Mouse (Mus musculus) lung, postnatal 0 days (tissue): ENCODE results near the gene Maco1. TPM values are rescaled to one million over a fixed set of nuclear protein-coding genes. Genes with fewer than 3 reads are reported as not detected.

Experiments used
- ATAC-seq: fragments of 200-750 bp; cut with Nextera tagmentation; 2 replicates; pipeline ENCODE4 v1.8.0; 2017; ENCODE audit warnings: moderate library complexity
- DNase-seq: peaks from one replicate; pipeline ENCODE4 v3.0.0-alpha.2; 2016; ENCODE audit warnings: low spot score
- H3K27ac ChIP-seq: fragments of 300-500 bp; sonication (generic); 2 replicates; pipeline ENCODE4 v1.5.1; 2014; ENCODE audit warnings: antibody characterized with exemption, mild to moderate bottlenecking, low read length, mixed read lengths
- H3K27me3 ChIP-seq: fragments of 300-500 bp; sonication (generic); replicated peaks from 2 replicates; pipeline ENCODE4 v1.6.1; 2014; ENCODE audit warnings: low read length, mixed read lengths; ENCODE audit not compliant: insufficient read depth
- H3K36me3 ChIP-seq: fragments of 300-500 bp; sonication (generic); 2 replicates; pipeline ENCODE4 v1.6.1; 2014; ENCODE audit warnings: low read length, mixed read lengths; ENCODE audit not compliant: insufficient read depth
- H3K4me1 ChIP-seq: fragments of 300-500 bp; sonication (generic); 2 replicates; pipeline ENCODE4 v1.6.1; 2014; ENCODE audit warnings: antibody characterized with exemption, low read depth, low read length, mixed read lengths; ENCODE audit not compliant: insufficient read depth
- H3K4me2 ChIP-seq: fragments of 300-500 bp; sonication (generic); replicated peaks from 2 replicates; pipeline ENCODE4 v1.6.1; 2014; ENCODE audit warnings: low read depth, mild to moderate bottlenecking, low read length, moderate library complexity, mixed read lengths
- H3K4me3 ChIP-seq: fragments of 300-500 bp; sonication (generic); 2 replicates; pipeline ENCODE4 v1.5.1; 2014; ENCODE audit warnings: low read depth, low read length
- H3K9ac ChIP-seq: fragments of 300-500 bp; sonication (generic); replicated peaks from 2 replicates; pipeline ENCODE4 v1.6.1; 2014; ENCODE audit warnings: low read depth, mild to moderate bottlenecking
- H3K9me3 ChIP-seq: fragments of 300-500 bp; sonication (generic); 2 replicates; pipeline ENCODE4 v1.6.1; 2016; ENCODE audit warnings: low read length, mixed read lengths
- CTCF ChIP-seq: IDR thresholded peaks from 2 replicates; pipeline ENCODE4 v1.5.1; 2016; ENCODE audit warnings: antibody characterized with exemption, mild to moderate bottlenecking
- EP300 ChIP-seq: IDR thresholded peaks from 2 replicates; pipeline ENCODE4 v1.6.1; 2016; ENCODE audit warnings: antibody characterized with exemption, mild to moderate bottlenecking, control low read depth
- WGBS: fragments of 180-500 bp; shearing (Covaris S2); extraction: QIAGEN DNeasy Blood & Tissue Kit; methylation state at CpG from one replicate; pipeline ENCODE4 v1.1.7; 2014; 5-methylcytosine and 5-hydroxymethylcytosine counted together
- polyA plus RNA-seq: library from polyadenylated mRNA; unstranded; fragments of >200 nt; fragmentation: Nextera tagmentation; extraction: Ambion mirVana; gene quantifications from 2 replicates; pipeline ENCODE4 v1.2.1, GENCODE M21; 2015

Gene Maco1
- polyA plus RNA-seq, 1 experiment from 2014 or later, result 33.1 TPM

- no peak for ATAC-seq
- H3K4me1 ChIP-seq, result no peaks in the 10 kb centered on the region
- H3K9ac ChIP-seq, result no peak overlapping the region
- no peak overlapping the region for H3K4me2 ChIP-seq
- DNase-seq, result no peak
- 55% methylated on average over 6 of the region's 6 CpGs for WGBS
- H3K4me3 ChIP-seq, result no peak overlapping the region
- H3K9me3 ChIP-seq, result no peaks in the 10 kb centered on the region
- no peaks in the 10 kb centered on the region for H3K36me3 ChIP-seq
- TF ChIP-seq EP300 (no peak), CTCF (no peak)
- H3K27me3 ChIP-seq, result 0 out of 2 replicates have a peak, but pooled peaks cover 3% of the 10 kb centered on the region
- no peak overlapping the region for H3K27ac ChIP-seq
Observed at GRCm38 (mm10) chr4:134865340-134865739, 12.2 kb upstream of the Maco1 start.

GRCm38 (mm10) chr4:134863937-134864729, 11.0 kb upstream of the Maco1 start, which contains the start of gene Rhd:
Rhd (plus strand) TSS chr4:134864536.
- Histone ChIP-seq H3K36me3 (no peaks in the 10 kb centered on the region), H3K4me3 (no peak within 1 kb of the TSS), H3K4me1 (no peaks in the 10 kb centered on the region), H3K27me3 (no peaks in the 10 kb centered on the region), H3K4me2 (no peak within 1 kb of the TSS), H3K9ac (no peak within 1 kb of the TSS), H3K9me3 (no peaks in the 10 kb centered on the region), H3K27ac (no peak within 1 kb of the TSS)
- DNase-seq, result no peak
- TF ChIP-seq EP300 (no peak), CTCF (no peak)
- WGBS, result 64% methylated on average over 14 of the region's 14 CpGs
- no peak for ATAC-seq

DNA sequence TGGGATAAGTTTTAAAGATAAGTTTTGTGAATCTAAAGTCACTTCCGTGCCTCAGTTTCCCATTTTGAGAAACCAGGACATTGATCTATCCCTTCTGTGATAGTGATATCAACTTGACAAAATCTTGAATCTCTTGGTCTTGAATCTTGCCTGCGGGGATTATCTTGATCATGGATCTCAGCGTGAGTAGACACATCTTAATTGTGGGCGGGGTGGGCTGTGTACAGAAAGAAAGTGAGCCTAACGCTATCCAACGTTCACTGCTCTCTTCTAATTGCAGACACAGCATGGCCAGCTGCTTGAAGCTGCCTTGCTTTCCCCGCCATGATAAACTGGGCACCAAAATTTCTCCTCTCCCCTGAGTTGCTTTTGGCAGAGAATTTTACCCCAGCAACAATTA, 9.9 kb upstream of the Maco1 start:
- TF ChIP-seq EP300, result no peak
- TF ChIP-seq CTCF, result no peak
- no peaks in the 10 kb centered on the region for H3K4me1 ChIP-seq
- WGBS, result 81% methylated on average over 7 of the region's 7 CpGs
- no peak overlapping the region for H3K4me3 ChIP-seq
- H3K4me2 ChIP-seq, result no peak overlapping the region
- no peak overlapping the region for H3K27ac ChIP-seq
- H3K9ac ChIP-seq, result no peak overlapping the region
- H3K27me3 ChIP-seq, result no peaks in the 10 kb centered on the region
- DNase-seq (no peak), ATAC-seq (no peak)
- H3K9me3 ChIP-seq, result no peaks in the 10 kb centered on the region
- H3K36me3 ChIP-seq, result no peaks in the 10 kb centered on the region

DNA sequence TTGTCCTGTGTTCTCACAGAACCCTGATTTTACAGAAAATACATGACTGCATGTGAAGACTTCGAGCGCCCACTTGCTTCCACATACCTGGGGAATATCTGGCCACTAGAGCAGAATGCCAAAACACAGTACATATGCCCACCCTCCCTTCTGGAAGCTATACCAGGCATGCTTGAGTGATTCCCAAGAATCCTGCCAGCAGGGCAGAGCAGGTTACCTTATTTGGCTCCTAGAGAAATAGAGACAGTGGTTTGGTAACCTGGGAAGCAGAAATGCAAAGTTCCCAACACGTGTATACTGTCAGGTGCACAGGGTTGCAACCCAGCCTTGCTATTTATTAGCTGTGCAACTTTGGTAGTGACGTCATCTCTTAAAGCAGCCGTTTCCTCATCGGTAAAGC, 8.7 kb upstream of the Maco1 start:
- no peaks in the 10 kb centered on the region for H3K36me3 ChIP-seq
- H3K4me1 ChIP-seq, result no peaks in the 10 kb centered on the region
- H3K27me3 ChIP-seq, result no peaks in the 10 kb centered on the region
- 63% methylated on average over 6 of the region's 6 CpGs for WGBS
- no peak overlapping the region for H3K9ac ChIP-seq
- no peak overlapping the region for H3K4me2 ChIP-seq
- ATAC-seq (no peak), DNase-seq (no peak)
- TF ChIP-seq CTCF (no peak), EP300 (no peak)
- no peak overlapping the region for H3K27ac ChIP-seq
- no peaks in the 10 kb centered on the region for H3K9me3 ChIP-seq
- no peak overlapping the region for H3K4me3 ChIP-seq

- no peak overlapping the region for H3K4me3 ChIP-seq
- no peaks in the 10 kb centered on the region for H3K9me3 ChIP-seq
- no peak overlapping the region for H3K9ac ChIP-seq
- DNase-seq (no peak), ATAC-seq (no peak)
- no peak for TF ChIP-seq EP300
- TF ChIP-seq CTCF, result no peak
- no peaks in the 10 kb centered on the region for H3K4me1 ChIP-seq
- WGBS, result 83% methylated on average over 4 of the region's 4 CpGs
- no peaks in the 10 kb centered on the region for H3K36me3 ChIP-seq
- H3K27ac ChIP-seq, result no peak overlapping the region
- no peaks in the 10 kb centered on the region for H3K27me3 ChIP-seq
- H3K4me2 ChIP-seq, result no peak overlapping the region
Observed at GRCm38 (mm10) chr4:134858494-134858893, 5.3 kb upstream of the Maco1 start.

- WGBS, result 38% methylated on average over 5 of the region's 5 CpGs
- ATAC-seq (no peak), DNase-seq (no peak)
- peaks cover 4% of the 10 kb centered on the region; the same call in 1 of the 2 replicates for H3K4me1 ChIP-seq
- no peak overlapping the region for H3K4me2 ChIP-seq
- no peak overlapping the region for H3K9ac ChIP-seq
- H3K27me3 ChIP-seq, result no peaks in the 10 kb centered on the region
- no peak overlapping the region for H3K27ac ChIP-seq
- H3K36me3 ChIP-seq, result no peaks in the 10 kb centered on the region
- no peaks in the 10 kb centered on the region for H3K9me3 ChIP-seq
- H3K4me3 ChIP-seq, result no peak overlapping the region
- no peak for TF ChIP-seq CTCF
- no peak for TF ChIP-seq EP300
Observed at GRCm38 (mm10) chr4:134856501-134856900, 3.4 kb upstream of the Maco1 start.
